Mouse (Mus musculus): ENCODE measurements around the gene Phlpp2. TPM values are rescaled to one million over a fixed set of nuclear protein-coding genes. Genes with fewer than 3 reads are reported as not detected.
A peak's percentile ranks its signal among the peaks of the same experiment; 100 is the strongest.

The Phlpp2 gene
- polyA plus RNA-seq, 1 experiment, result 4.1 TPM

DNA sequence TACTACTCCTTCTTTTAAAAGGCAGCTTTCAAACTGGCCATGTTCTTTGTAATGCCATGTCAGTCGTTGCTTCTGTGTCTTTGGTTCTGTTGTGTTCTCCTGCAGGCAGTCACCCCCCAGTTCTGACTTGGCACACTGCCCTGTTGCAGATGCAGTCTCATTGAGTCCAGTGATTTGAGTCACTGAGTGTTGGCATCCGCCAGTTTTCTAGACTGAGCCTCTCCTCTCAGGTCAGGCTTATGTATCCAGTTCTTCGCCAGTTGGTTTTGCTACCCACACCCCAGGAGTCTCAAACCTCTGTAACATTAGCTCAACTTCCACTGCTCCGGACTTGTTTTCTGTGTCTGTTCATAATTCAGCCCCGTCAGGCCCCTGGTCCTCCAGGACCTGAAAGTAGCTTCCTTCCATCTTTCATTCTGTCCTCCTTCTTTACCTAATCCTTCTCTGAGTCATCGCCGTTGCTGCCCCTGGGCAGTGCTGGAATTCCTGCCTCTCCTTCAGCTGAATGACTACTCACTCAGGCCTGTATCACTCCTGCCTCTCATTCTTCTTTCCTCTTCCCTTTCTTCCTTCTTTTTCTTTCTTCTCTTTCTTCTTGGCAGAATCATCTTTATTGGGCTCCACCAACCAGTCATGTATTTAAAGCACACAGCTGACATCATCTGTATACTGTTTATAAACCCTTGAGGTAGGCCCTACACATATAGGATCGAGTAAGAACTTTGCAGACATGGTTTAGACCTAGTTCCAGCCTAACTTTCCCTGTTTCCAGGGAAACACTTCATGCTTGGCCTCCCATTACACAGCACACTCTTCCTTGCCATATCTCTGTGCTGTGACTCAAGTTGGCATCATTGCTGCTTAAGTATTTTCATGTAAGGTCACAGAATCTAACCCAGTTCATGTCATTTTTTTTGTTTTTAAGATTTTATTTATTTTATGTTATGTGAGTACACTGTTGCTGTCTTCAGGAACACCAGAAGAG is 52.4 kb downstream of the Phlpp2 start:
- H3K36me3 ChIP-seq (ENCODE audit: control insufficient read depth, insufficient read depth, low read length), result peaks cover 8% of the 10 kb centered on the region
- WGBS, result 94% methylated on average over 8 of the region's 8 CpGs
- no peak overlapping the region for H3K4me3 ChIP-seq (ENCODE audit: extremely low read depth, insufficient read depth, insufficient read length)
- TF ChIP-seq CTCF (IDR thresholded peaks at IDR 0.05; ENCODE audit: extremely low read depth, insufficient read depth, insufficient read length, insufficient replicate concordance), result no peak
- TF ChIP-seq POLR2A (IDR thresholded peaks at IDR 0.05; ENCODE audit: low read depth, low read length), result no peak
- H3K27ac ChIP-seq (ENCODE audit: insufficient read depth, low read length), result no peak overlapping the region
- no peaks in the 10 kb centered on the region for H3K4me1 ChIP-seq (ENCODE audit: control insufficient read depth, insufficient read depth, insufficient read length)
- no peaks in the 10 kb centered on the region for H3K27me3 ChIP-seq (ENCODE audit: control insufficient read depth, insufficient read depth, low read length)
- DNase-seq (ENCODE audit: low read depth in 1 of 2, low spot score in 2 of 2), result no peak

DNA sequence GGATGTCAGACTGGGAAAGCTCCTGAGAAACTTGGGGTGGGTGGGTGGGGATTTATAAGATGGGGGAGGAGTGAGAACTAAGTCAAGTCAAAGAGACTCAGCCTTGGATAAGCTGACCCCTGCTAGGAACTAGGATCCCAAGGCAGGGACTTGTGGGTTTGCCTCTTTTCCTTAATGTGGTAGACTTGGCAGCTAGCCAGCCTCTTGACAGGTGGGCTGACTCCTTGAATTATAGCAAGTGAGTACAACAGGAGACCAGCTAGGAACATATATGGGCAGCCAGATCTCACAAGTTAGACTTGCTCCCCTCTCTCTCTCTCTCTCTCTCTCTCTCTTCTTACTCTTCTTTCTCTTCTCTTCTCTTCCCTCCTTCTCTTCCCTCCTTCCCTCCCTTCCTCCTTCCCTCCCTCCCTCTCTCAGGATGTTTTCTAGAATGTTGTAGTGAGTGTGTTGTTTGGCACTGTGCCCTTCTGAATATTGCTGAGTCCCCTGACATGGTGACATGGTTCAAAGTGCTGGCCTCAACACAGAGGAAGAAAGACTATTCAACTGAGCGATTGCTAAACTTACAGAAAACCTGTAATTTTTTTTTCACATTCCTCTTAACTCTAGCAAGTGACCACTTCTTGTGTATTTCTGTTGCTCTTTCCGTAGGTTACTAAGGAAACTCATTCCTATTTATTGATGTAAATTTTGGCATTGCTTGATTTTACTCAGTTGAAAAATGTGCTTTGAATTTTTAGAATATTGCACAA is 73.4 kb downstream of the Phlpp2 start:
- TF ChIP-seq POLR2A (IDR thresholded peaks at IDR 0.05; ENCODE audit: low read depth, low read length) (no peak), CTCF (IDR thresholded peaks at IDR 0.05; ENCODE audit: extremely low read depth, insufficient read depth, insufficient read length, insufficient replicate concordance) (no peak)
- no peaks in the 10 kb centered on the region for H3K4me1 ChIP-seq (ENCODE audit: control insufficient read depth, insufficient read depth, insufficient read length)
- H3K4me3 ChIP-seq (ENCODE audit: extremely low read depth, insufficient read depth, insufficient read length), result no peak overlapping the region
- H3K36me3 ChIP-seq (ENCODE audit: control insufficient read depth, insufficient read depth, low read length), result peaks cover 24% of the 10 kb centered on the region
- H3K27me3 ChIP-seq (ENCODE audit: control insufficient read depth, insufficient read depth, low read length), result no peaks in the 10 kb centered on the region
- DNase-seq (ENCODE audit: low read depth in 1 of 2, low spot score in 2 of 2), result no peak
- 79% methylated on average over 2 of the region's 2 CpGs for WGBS
- no peak overlapping the region for H3K27ac ChIP-seq (ENCODE audit: insufficient read depth, low read length)

DNA sequence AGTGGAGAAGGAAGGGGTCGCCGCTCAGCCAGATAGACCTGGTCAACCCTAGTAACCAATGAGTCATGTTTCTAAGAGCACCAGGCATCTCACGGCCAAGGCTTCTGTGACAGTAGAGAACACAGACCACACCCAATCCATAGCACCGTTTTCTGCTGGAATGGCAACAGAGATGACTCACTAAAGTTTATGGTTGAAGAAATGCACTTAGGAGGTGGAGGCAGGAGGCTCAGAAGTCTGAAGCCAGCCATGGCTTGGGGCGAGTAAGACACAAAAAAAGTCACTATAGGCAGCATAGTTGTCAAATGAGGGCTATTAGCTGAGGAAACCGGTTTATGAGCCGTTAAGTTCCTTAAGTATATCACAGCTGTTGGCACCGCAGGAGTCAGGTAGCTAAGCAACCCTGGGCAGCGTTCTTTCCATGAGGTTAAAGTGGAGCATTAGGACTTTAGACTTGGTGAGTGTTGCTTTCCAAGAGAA is 76.9 kb downstream of the Phlpp2 start:
- Histone ChIP-seq H3K27ac (ENCODE audit: insufficient read depth, low read length) (no peak overlapping the region), H3K36me3 (ENCODE audit: control insufficient read depth, insufficient read depth, low read length) (peaks cover 12% of the 10 kb centered on the region), H3K4me3 (ENCODE audit: extremely low read depth, insufficient read depth, insufficient read length) (no peak overlapping the region), H3K4me1 (ENCODE audit: control insufficient read depth, insufficient read depth, insufficient read length) (no peaks in the 10 kb centered on the region), H3K27me3 (ENCODE audit: control insufficient read depth, insufficient read depth, low read length) (peaks cover 5% of the 10 kb centered on the region; the same call in 1 of the 2 replicates)
- TF ChIP-seq CTCF (IDR thresholded peaks at IDR 0.05; ENCODE audit: extremely low read depth, insufficient read depth, insufficient read length, insufficient replicate concordance), result no peak
- 84% methylated on average over 9 of the region's 9 CpGs for WGBS
- DNase-seq (ENCODE audit: low read depth in 1 of 2, low spot score in 2 of 2), result no peak

DNA sequence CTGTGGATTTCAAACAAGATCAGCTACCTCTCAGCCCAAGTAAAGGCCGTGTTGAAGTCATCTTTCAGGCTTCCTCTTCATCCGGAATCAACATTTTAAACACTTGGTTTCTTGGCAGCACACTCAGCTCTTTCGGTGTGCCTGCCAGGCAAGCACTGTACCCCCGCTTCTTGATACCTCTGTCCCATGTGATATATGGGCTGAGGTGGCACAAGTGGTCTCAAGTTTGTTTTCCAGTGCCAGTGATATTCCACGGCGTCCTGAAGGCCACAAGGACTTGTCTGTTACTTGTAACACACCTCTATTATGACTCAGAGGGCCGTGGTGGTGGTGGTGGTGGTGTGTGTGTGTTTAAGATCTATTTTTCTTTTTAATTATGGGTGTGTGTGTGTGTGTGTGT is 77.4 kb downstream of the Phlpp2 start:
- Histone ChIP-seq H3K36me3 (ENCODE audit: control insufficient read depth, insufficient read depth, low read length) (peaks cover 7% of the 10 kb centered on the region), H3K27me3 (ENCODE audit: control insufficient read depth, insufficient read depth, low read length) (peaks cover 5% of the 10 kb centered on the region; the same call in 1 of the 2 replicates), H3K27ac (ENCODE audit: insufficient read depth, low read length) (no peak overlapping the region), H3K4me3 (ENCODE audit: extremely low read depth, insufficient read depth, insufficient read length) (no peak overlapping the region), H3K4me1 (ENCODE audit: control insufficient read depth, insufficient read depth, insufficient read length) (no peaks in the 10 kb centered on the region)
- DNase-seq (ENCODE audit: low read depth in 1 of 2, low spot score in 2 of 2), result no peak
- 88% methylated on average over 7 of the region's 7 CpGs for WGBS
- TF ChIP-seq POLR2A (IDR thresholded peaks at IDR 0.05; ENCODE audit: low read depth, low read length) (no peak), CTCF (IDR thresholded peaks at IDR 0.05; ENCODE audit: extremely low read depth, insufficient read depth, insufficient read length, insufficient replicate concordance) (no peak)

DNA sequence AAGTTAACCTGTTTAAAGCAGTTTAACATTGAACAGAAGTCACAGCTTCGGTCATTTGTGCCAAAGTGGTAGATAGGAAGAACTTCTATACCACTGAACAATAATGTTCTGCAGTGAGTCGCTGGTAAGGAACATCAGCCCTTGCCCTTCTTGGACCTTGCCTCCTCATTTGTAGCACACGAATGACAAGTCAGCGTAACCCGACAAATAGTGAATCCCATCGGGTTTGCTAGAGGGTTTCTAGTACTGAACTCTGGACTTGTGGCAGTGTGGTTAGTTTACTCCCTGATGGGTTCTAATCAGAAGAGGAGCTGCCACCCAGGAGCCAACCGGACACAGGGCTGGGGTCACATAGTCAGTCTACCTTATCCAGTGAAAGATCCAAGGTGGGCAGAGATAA is 77.9 kb downstream of the Phlpp2 start:
- H3K4me3 ChIP-seq (ENCODE audit: extremely low read depth, insufficient read depth, insufficient read length), result no peak overlapping the region
- H3K4me1 ChIP-seq (ENCODE audit: control insufficient read depth, insufficient read depth, insufficient read length), result no peaks in the 10 kb centered on the region
- peaks cover 5% of the 10 kb centered on the region; the same call in 1 of the 2 replicates for H3K27me3 ChIP-seq (ENCODE audit: control insufficient read depth, insufficient read depth, low read length)
- no peak for DNase-seq (ENCODE audit: low read depth in 1 of 2, low spot score in 2 of 2)
- TF ChIP-seq CTCF (IDR thresholded peaks at IDR 0.05; ENCODE audit: extremely low read depth, insufficient read depth, insufficient read length, insufficient replicate concordance) (no peak), POLR2A (IDR thresholded peaks at IDR 0.05; ENCODE audit: low read depth, low read length) (no peak)
- 93% methylated on average over 7 of the region's 7 CpGs for WGBS
- no peak overlapping the region for H3K27ac ChIP-seq (ENCODE audit: insufficient read depth, low read length)
- peaks cover 2% of the 10 kb centered on the region; the same call in 1 of the 2 replicates for H3K36me3 ChIP-seq (ENCODE audit: control insufficient read depth, insufficient read depth, low read length)

DNA sequence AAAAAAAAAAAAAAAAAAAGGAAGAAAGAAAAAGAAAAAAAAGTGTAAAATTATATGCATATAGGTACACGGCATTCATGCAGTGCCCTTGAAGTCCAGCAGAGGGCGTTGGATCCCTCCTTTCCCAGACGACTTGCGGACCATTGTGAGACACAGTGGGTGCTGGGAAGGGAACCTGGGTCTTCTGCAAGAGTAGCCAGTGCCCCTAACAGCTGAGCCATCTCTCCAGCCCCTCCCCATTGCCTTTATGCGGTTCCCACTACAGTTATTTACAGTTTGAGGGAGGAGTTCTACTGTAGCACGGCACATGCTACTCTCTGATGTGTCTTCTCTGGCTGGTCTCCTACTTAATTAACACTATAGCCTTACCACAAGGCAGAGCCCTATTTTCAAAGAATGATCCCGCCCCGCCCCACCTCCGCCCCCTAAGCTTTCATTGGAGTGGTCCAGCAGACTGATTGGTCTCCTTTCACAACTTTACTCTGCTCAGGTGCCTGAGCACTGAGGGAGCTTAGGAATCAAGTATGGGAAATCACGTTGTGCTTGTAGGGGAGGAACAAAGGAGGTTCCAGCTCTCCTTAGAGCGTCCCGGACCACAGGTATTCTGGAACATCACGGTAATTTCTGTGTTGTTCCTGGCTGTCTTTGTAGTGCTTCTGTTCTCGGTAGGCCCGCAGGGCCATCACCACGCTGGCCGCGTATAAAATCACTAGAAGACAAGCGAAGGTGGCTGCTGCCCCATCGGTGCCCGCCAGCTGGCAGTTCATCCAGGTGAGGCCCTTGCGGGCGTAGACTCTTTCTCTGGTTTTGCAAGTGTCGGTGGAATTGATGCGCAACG is 79.3 kb downstream of the Phlpp2 start:
- TF ChIP-seq CTCF (IDR thresholded peaks at IDR 0.05; ENCODE audit: extremely low read depth, insufficient read depth, insufficient read length, insufficient replicate concordance) (peak; percentile 20; the same call in 1 of the 2 replicates), POLR2A (IDR thresholded peaks at IDR 0.05; ENCODE audit: low read depth, low read length) (no peak)
- H3K4me3 ChIP-seq (ENCODE audit: extremely low read depth, insufficient read depth, insufficient read length), result no peak overlapping the region
- H3K27ac ChIP-seq (ENCODE audit: insufficient read depth, low read length), result no peak overlapping the region
- H3K27me3 ChIP-seq (ENCODE audit: control insufficient read depth, insufficient read depth, low read length), result peaks cover 5% of the 10 kb centered on the region; the same call in 1 of the 2 replicates
- no peaks in the 10 kb centered on the region for H3K36me3 ChIP-seq (ENCODE audit: control insufficient read depth, insufficient read depth, low read length)
- H3K4me1 ChIP-seq (ENCODE audit: control insufficient read depth, insufficient read depth, insufficient read length), result no peaks in the 10 kb centered on the region
- WGBS, result 10% methylated on average over 26 of the region's 26 CpGs
- no peak for DNase-seq (ENCODE audit: low read depth in 1 of 2, low spot score in 2 of 2)
